Mouse (Mus musculus) stomach, embryonic 16.5 days (tissue): ENCODE data around the gene Gli1. TPM values are rescaled to one million over a fixed set of nuclear protein-coding genes. Genes with fewer than 3 reads are reported as not detected.

ENCODE experiments used
- polyA plus RNA-seq: library from polyadenylated mRNA; unstranded; fragments of >200 nt; fragmentation: Nextera tagmentation; extraction: Ambion mirVana; gene quantifications from 2 replicates; pipeline ENCODE4 v1.2.1, GENCODE M21; 2015

Gli1 gene
- polyA plus RNA-seq, 1 experiment from 2014 or later, result 9.8 TPM

Other genes starting within 250 kb of the Gli1 start
- 114 and 128 TPM in 2 replicates for gene Os9, start 220.8 kb downstream of the Gli1 start, polyA plus RNA-seq
- gene B4galnt1, start 176.7 kb downstream of the Gli1 start, polyA plus RNA-seq, result 29.3 and 34.3 TPM in 2 replicates
- gene Slc26a10, start 161.3 kb downstream of the Gli1 start, polyA plus RNA-seq, result 1.2 and 1.4 TPM in 2 replicates
- 71.3 and 77.0 TPM in 2 replicates for gene Arhgef25, start 151.9 kb downstream of the Gli1 start, polyA plus RNA-seq
- gene Dtx3, start 146.2 kb downstream of the Gli1 start, polyA plus RNA-seq, result 68.6 and 79.4 TPM in 2 replicates
- gene Pip4k2c, start 130.4 kb downstream of the Gli1 start, polyA plus RNA-seq, result 33.5 and 34.4 TPM in 2 replicates
- gene Kif5a, start 78.6 kb downstream of the Gli1 start, polyA plus RNA-seq, result 6.5 and 6.7 TPM in 2 replicates
- 171 and 173 TPM in 2 replicates for gene Dctn2, start 75.6 kb downstream of the Gli1 start, polyA plus RNA-seq
- gene Mbd6, start 53.0 kb downstream of the Gli1 start, polyA plus RNA-seq, result 8.6 and 11.6 TPM in 2 replicates
- 98.9 and 104 TPM in 2 replicates for gene Mars, start 30.2 kb downstream of the Gli1 start, polyA plus RNA-seq
- gene Arhgap9, start 20.0 kb downstream of the Gli1 start, polyA plus RNA-seq, result 4.2 and 6.6 TPM in 2 replicates
- 0.06 TPM in 1 of 2 replicates, not detected in the other for gene Inhbe, start 12.4 kb upstream of the Gli1 start, polyA plus RNA-seq
- 0.15 and 0.27 TPM in 2 replicates for gene Inhbc, start 28.5 kb upstream of the Gli1 start, polyA plus RNA-seq
- gene R3hdm2, start 38.4 kb upstream of the Gli1 start, polyA plus RNA-seq, result 19.3 and 22.5 TPM in 2 replicates
- gene Stac3, start 159.7 kb upstream of the Gli1 start, polyA plus RNA-seq, result 0.70 and 5.5 TPM in 2 replicates
- 192 and 231 TPM in 2 replicates for gene Ndufa4l2, start 173.0 kb upstream of the Gli1 start, polyA plus RNA-seq
- 152 and 163 TPM in 2 replicates for gene Shmt2, start 180.5 kb upstream of the Gli1 start, polyA plus RNA-seq
- gene Nxph4, start 192.6 kb upstream of the Gli1 start, polyA plus RNA-seq, result 3.4 and 4.6 TPM in 2 replicates